Mouse (Mus musculus) kidney, adult 2 months (tissue): ENCODE measurements around the gene Tgif2.

Experiments
- CTCF ChIP-seq: fragments of 200-500 bp; conservative IDR thresholded peaks from 2 replicates; pipeline ENCODE4 v1.5.1; 2011; ENCODE audit warnings: low read depth, mild to moderate bottlenecking, control low read depth, low read length, moderate library complexity, mixed read lengths; ENCODE audit not compliant: insufficient read depth, insufficient read length
- POLR2A ChIP-seq: fragments of 200-500 bp; IDR thresholded peaks from one replicate; pipeline ENCODE4 v1.6.1; 2011; ENCODE audit warnings: low read depth, low read length, control low read depth

GRCm38 (mm10) chr2:156834336-156834735 is 5.5 kb upstream of the Tgif2 start:
- no peak for TF ChIP-seq CTCF
- TF ChIP-seq POLR2A, result no peak
